Mouse (Mus musculus) thymus, adult 2 months (tissue): ENCODE results near the gene Dclre1c. TPM values are rescaled to one million over a fixed set of nuclear protein-coding genes. Genes with fewer than 3 reads are reported as not detected.
A peak's percentile ranks its signal among the peaks of the same experiment; 100 is the strongest.
"Not testable (repeated sequence)": the region's sequence is repeated elsewhere in the genome, so short reads cannot be mapped to it uniquely, and the experiment has no call there.

Source experiments
- DNase-seq: peaks from one replicate; pipeline ENCODE4 v3.0.0; 2021
- H3K27ac ChIP-seq: fragments of 200-500 bp; 2 replicates; pipeline ENCODE4 v1.5.1; 2012; ENCODE audit warnings: low read length, control low read depth; ENCODE audit not compliant: control insufficient read depth, insufficient read depth
- H3K27me3 ChIP-seq: fragments of 200-500 bp; 2 replicates; pipeline ENCODE4 v1.6.1; 2012; ENCODE audit warnings: mild to moderate bottlenecking, low read length, moderate library complexity, mixed read lengths; ENCODE audit not compliant: control insufficient read depth, insufficient read depth
- H3K36me3 ChIP-seq: fragments of 200-500 bp; 2 replicates; pipeline ENCODE4 v1.6.1; 2012; ENCODE audit warnings: mild to moderate bottlenecking, low read length, moderate library complexity; ENCODE audit not compliant: control insufficient read depth, insufficient read depth
- H3K4me1 ChIP-seq: fragments of 200-500 bp; replicated peaks from 2 replicates; pipeline ENCODE4 v1.6.1; 2012; ENCODE audit warnings: low read length; ENCODE audit not compliant: control insufficient read depth, insufficient read depth
- H3K4me3 ChIP-seq: fragments of 200-500 bp; 2 replicates; pipeline ENCODE4 v1.5.1; 2012; ENCODE audit warnings: mild to moderate bottlenecking, low read length, control low read depth, moderate library complexity; ENCODE audit not compliant: control insufficient read depth, insufficient read depth
- CTCF ChIP-seq: fragments of 200-500 bp; IDR thresholded peaks from 2 replicates; pipeline ENCODE4 v1.5.1; 2012; ENCODE audit warnings: mild to moderate bottlenecking, control low read depth, low read length, moderate library complexity, borderline replicate concordance; ENCODE audit not compliant: control insufficient read depth, poor library complexity, insufficient read depth; ENCODE audit errors: extremely low read depth
- POLR2A ChIP-seq: fragments of 200-500 bp; IDR thresholded peaks from 2 replicates; pipeline ENCODE4 v1.6.1; 2012; ENCODE audit warnings: mild to moderate bottlenecking, low read length, control low read depth, moderate library complexity; ENCODE audit not compliant: control insufficient read depth, poor library complexity, insufficient read depth; ENCODE audit errors: extremely low read depth
- WGBS: fragments of 180-500 bp; shearing (Covaris S2); methylation state at CpG from one replicate; pipeline ENCODE4 v1.1.7; 2018; 5-methylcytosine and 5-hydroxymethylcytosine counted together
- polyA plus RNA-seq: library from polyadenylated mRNA; depleted of rRNA; stranded (reverse); fragments of >200 nt; gene quantifications from 2 replicates; pipeline ENCODE4 v1.2.3, GENCODE M21; 2012; rRNA removed

Gene Dclre1c
- polyA plus RNA-seq: 28.1 and 30.3 TPM in 2 replicates

GRCm38 (mm10) chr2:3423841-3424578 lies at the start of gene Dclre1c:
Gene Dclre1c, plus strand, starts transcription at chr2:3424131.
- Histone ChIP-seq H3K27me3 (no peaks in the 10 kb centered on the region), H3K27ac (peak within 1 kb of the TSS; percentile 50), H3K4me3 (peak within 1 kb of the TSS; percentile 87), H3K4me1 (peaks cover 2% of the 10 kb centered on the region; the same call in 1 of the 2 replicates), H3K36me3 (no peaks in the 10 kb centered on the region; the same call in 1 of the 2 replicates)
- under 1% methylated on average over 29 of the region's 29 CpGs for WGBS
- no peak for TF ChIP-seq CTCF
- TF ChIP-seq POLR2A: peak; percentile 74
- DNase-seq: peak; percentile 95

DNA sequence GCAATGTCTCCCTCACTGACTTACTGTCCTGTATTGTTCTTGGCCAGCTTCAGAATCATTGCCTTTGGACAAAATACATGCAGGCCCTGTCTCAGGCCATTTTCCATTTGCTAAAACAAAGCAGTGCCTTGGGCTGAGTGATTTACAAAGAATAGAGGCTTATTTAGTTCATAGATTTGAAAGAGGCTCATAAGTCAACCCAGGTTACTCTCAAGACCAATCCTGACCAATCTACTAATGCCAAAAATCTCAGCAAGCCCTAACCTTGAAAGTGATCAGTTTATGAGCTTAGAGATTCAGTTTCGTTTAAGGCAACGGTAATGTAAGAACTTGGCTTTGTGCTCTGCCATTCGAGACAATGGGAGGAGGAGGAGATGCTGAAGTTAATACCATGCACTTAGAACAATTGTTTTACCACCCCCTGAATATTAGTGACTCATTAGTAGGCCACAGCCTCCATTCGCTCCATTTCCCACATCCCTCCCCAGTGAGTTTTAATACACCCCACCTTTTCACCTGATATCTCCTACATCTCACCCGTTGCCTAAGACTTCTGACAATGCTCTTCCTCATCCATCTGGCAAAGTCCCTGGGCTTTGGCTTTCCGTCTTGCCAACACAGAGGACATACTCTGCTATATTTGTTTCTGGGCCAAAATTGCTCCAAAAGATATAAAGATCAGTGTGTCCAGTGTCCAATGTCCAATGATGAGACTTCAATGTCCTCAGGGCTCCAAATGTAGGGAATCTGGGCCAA lies 36.6 kb upstream of the Dclre1c start:
- no peak for DNase-seq
- Histone ChIP-seq H3K27ac (no peak overlapping the region), H3K4me1 (no peaks in the 10 kb centered on the region), H3K4me3 (no peak overlapping the region), H3K27me3 (no peaks in the 10 kb centered on the region), H3K36me3 (no peaks in the 10 kb centered on the region)
- TF ChIP-seq POLR2A: no peak
- no peak for TF ChIP-seq CTCF
- 91% methylated on average over 6 of the region's 6 CpGs for WGBS

- H3K27ac ChIP-seq: no peak overlapping the region
- H3K4me1 ChIP-seq: no peaks in the 10 kb centered on the region
- no peak for DNase-seq
- TF ChIP-seq CTCF: no peak
- no peak for TF ChIP-seq POLR2A
- no peaks in the 10 kb centered on the region for H3K36me3 ChIP-seq
- no peaks in the 10 kb centered on the region for H3K27me3 ChIP-seq
- 85% methylated on average over 2 of the region's 2 CpGs for WGBS
- no peak overlapping the region for H3K4me3 ChIP-seq
These were observed 32.0 kb upstream of the Dclre1c start for GRCm38 (mm10) chr2:3391945-3392344.

- H3K27ac ChIP-seq, H3K36me3 ChIP-seq, H3K4me3 ChIP-seq, DNase-seq, H3K4me1 ChIP-seq, H3K27me3 ChIP-seq: not testable (repeated sequence)
- WGBS: 75% methylated on average over 10 of the region's 10 CpGs
These were observed 26.8 kb upstream of the Dclre1c start, which contains the start of gene Olah for GRCm38 (mm10) chr2:3397110-3397509. Gene Olah, minus strand, starts transcription at chr2:3397210.

DNA sequence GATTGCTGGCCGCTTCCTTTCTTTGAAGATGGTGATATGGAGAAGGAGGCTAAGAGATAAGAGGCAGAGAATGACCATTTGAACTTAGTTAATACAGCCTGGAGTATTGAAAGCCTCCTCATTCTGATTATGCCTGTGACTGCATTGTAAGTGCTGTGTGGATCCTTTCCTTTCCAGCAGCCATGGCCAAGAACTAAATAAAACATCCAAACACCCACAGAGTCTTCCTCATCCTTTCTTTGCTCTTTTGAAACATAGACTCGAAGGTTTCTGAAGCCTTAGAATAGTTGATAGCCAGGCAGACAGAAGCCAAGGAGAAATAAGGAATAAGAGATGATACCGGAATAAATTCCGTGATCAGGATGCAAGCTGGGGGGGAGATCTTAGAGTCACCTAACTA lies 17.9 kb upstream of the Dclre1c start:
- no peak for TF ChIP-seq POLR2A
- Histone ChIP-seq H3K4me3 (no peak overlapping the region), H3K4me1 (no peaks in the 10 kb centered on the region), H3K27ac (no peak overlapping the region), H3K36me3 (no peaks in the 10 kb centered on the region), H3K27me3 (no peaks in the 10 kb centered on the region)
- WGBS: 93% methylated on average over 4 of the region's 4 CpGs
- DNase-seq: no peak

DNA sequence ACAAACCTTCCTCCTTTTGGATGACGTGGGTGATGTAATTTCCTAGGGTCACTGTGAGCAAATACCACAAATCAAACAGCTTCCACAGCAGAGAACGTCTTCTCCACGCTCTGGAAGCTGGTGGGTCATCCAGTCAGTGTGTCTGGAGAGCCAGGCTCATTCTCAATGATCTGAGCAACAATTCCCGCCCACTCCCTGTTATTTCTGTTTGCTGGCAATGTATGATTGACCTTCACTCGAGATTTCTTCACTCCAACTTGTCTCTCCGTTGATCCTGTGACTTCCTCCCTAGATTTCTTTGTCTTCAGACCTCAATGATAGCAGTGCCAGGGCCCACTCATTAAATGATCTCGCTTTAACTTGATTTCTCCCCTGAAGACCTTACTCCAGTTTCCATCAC lies 16.2 kb upstream of the Dclre1c start:
- no peaks in the 10 kb centered on the region for H3K36me3 ChIP-seq
- 81% methylated on average over 7 of the region's 7 CpGs for WGBS
- DNase-seq: no peak
- no peak for TF ChIP-seq POLR2A
- no peak for TF ChIP-seq CTCF
- no peak overlapping the region for H3K27ac ChIP-seq
- no peak overlapping the region for H3K4me3 ChIP-seq
- no peaks in the 10 kb centered on the region for H3K4me1 ChIP-seq
- no peaks in the 10 kb centered on the region for H3K27me3 ChIP-seq
